Mouse (Mus musculus): ENCODE data around the gene Amn1.

Gene Amn1

DNA sequence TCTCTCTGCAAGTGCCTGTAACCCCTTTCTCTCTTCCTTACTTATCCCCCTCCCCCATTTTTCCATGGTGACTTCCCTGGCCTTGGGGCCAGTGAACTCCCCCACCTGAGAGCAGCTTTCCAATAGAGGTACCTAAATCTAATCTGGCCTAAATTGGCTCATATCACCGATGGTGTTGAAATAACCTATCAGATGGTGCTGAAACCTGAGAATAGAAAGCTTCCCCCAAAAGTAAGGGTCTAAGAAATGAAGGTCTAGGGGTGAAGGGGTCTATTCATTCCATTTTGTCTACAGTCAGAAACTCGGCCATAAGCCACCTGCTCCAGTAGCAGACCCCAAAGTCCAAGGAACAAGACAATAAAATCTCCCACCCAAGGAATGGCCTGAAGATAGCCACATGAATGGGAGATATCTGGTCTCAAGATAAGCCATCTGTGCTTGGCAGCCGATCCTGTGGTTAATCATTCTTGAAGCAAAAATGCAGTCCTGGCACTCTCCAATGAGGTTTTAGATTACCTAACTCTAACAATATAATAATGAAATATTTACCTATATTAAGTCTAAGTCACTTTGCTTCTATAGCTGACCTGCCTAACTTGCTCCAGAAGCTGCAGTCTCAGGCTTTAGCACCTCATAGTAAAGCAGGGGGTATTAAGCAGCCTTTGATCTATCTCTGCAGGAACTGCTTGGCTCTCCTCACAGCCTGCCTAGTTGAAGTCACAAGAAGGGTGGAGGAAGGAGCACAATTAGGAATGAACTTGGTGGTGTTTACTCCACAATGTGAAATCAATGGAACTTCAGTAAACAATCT, 33.3 kb downstream of the Amn1 start:
- in situ Hi-C loops (cut with MboI; ENCODE audit: unreplicated experiment in 2 of 2) = no loop called here

DNA sequence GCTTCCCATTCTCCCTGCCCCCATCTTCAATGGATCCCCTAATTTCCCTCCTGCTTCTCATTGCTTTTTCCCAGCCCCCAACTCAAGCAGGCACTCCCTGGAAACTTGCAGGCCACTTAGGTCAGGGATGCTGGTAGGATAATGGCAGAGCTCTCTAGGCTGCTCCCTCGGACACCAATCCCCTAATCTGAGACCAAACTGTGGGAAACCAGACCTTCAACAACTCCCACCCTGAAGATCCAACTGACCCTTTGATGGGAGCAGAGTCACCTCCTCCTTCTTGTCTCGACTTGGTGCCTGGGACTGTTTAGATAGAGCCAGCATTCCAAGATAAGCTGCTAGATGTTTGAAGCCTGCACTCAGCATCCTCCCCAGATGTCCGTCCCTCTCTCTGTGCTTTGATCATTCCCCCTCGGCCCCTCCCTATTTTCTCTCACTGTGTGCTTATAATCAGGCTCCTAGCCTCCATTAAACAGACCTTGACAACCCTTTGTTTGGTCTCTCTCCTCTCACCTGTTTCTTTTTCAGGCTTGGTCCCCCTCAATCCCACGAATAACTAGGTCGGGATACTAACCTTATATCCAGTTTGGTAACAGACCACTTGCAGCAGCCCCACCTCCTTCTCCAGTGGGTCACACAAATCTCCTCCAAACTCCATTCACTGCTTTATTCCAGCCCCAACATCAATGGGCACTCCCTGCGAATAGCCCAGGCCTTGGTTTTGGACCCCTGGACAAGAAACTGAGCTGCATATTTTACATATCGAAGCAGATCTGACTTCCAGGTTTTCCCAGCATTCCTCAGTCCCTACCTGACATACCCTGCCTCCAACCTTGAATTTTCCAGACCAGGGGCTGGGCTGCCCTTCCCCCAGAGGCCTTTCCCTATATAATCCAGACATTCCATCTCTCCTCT, 34.1 kb downstream of the Amn1 start:
- in situ Hi-C loops (cut with MboI; ENCODE audit: unreplicated experiment in 2 of 2) = no loop called here

DNA sequence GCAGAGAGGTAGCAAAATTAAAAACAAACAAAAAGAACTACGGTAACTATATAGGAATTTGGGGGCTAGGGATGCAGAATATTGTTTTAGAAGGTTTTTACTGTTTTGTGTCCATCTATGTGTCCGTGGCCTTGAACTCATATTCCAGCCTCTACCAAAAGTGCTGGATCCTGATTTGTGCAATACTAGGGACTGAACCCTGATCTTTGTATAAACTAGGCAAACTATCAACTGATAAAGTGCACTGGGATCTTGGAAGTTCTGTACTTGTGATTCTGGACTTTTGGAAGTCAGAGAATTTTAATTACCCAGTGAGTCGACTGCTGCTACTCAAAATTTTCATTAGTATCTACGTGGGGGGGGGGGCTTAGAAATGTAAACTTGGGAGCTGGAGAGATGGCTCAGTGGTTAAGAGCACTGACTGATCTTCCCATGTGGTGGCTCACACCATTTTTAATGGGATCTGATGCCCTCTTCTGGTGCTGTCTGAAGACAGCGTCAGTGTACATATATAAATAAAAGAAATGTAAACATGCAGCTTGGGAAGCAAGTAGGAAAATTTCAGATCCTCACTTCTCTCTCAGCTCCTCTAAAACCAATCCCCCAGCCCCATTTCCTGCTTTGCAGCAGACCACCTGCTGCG, 34.9 kb downstream of the Amn1 start:
- in situ Hi-C loops (cut with MboI; ENCODE audit: unreplicated experiment in 2 of 2) = no loop called here

DNA sequence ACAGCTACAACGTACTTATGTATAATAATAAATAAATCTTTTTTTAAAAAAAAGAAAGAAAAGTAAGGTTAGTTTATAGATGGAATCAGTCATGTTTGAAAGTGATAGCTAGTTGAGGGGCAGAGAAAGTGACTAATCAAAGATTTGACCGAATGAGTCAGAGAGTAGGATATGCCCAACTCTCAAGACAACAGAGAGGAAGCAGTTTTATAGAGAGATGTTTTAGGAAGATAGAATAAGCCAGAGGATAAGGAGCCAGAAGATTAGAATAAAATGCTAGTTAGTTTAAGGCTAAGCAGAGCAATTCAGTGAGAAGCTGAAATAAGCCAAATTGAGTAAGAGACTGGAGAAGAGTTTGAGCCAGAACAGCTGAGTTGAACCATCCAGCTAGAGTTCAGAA, 36.4 kb downstream of the Amn1 start:
- in situ Hi-C loops (cut with MboI; ENCODE audit: unreplicated experiment in 2 of 2) = no loop called here

DNA sequence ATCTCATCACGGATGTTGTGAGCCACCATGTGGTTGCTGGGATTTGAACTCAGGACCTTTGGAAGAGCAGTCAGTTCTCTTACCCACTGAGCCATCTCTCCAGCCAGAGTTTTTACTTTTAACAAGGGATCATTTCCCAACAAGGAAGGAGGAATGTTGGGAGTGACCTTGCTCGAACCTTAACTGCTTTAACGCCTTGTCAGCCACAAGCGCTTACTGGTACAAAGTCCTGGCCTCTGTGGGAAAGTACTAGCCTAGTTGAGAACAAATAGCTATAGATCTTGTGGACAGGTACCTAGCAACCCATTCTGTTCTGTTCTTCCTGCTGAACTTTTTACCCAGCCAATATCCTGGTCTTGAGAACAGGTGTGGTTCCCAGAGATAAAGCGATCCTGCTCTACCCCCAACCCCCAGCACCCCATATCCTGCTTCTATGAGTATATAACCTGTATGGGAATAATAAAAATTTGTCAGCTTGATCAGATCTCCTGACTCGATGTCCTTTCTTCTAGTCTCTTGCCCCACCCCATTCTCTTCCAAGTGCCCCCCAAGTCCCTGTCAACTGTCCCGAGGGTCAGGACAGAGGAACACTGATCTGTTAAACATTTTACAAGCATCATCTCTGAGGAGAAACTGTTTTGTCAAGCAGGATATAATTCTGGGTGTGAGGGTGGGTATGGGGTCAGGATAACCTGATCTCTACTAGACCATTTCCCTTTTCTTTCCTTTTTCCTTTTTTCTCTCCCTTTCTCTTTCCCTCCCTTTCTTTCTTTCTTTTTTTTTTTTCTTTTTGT, 39.9 kb downstream of the Amn1 start:
- in situ Hi-C loops (cut with MboI; ENCODE audit: unreplicated experiment in 2 of 2) = no loop called here

DNA sequence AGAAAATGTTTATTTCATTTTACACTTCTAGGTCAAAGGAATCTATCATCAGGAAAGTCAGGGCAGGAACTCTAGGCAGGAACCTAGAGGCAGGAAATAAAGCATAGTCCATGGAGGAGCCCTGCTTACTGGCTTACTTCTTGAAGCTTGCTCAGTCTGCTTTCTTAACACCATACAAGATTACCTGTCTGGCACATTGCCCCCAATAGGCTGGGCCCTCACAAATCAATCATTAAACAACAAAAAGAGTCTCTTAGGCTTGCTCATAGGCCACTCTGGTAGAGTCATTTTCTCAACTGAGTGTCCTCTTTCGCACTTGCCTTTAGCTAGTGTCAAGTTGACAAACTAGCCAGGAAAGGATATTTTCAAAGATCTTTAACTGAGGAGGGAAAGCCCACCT, 43.4 kb downstream of the Amn1 start:
- in situ Hi-C loops (cut with MboI; ENCODE audit: unreplicated experiment in 2 of 2) = no loop called here

DNA sequence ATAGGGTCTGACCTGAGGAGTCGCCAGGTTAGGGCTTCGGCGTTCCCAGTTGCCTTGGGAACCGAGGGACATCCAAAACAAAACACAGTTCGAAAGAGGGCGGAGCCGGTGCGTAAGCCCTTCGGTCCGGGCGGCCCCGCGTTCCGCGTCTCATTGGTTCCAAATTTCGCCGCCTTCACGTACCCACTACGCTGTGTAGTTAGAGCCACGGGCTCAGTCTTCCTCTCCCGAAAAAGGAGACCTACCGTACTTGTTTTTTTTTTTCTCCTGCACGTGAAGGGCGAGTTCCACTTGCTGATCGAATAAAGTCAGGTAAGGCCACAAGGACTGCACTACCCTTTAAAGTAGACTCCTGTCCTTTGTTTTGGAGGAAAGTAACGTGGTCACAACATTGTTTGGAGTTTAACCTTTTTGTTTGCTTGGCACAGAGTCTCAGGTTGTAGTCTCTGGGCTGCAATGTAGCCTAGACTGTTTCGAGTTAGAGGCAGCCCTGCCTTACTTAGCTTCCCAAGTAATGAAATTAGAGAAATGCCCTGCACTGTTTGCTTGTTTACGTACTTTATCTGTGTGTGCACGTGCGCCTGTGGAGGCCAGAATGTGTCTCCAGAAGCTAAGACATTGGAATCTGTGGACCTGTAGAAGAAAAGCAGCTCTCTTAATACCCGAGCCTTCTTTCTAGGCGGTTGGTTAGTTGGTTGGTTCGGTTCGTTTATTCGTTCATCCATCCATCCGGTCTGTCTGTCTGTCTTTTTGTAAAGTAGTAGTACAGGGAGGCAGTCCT, 46.9 kb downstream of the Amn1 start:
- in situ Hi-C loops (cut with MboI; ENCODE audit: unreplicated experiment in 2 of 2) = loop anchor here (5.0 kb wide), 2 partner anchors 46 to 166 kb away; partner anchors contain the start of genes Amn1 (in 1 of the 2) and Resf1 (in 1 of the 2)

DNA sequence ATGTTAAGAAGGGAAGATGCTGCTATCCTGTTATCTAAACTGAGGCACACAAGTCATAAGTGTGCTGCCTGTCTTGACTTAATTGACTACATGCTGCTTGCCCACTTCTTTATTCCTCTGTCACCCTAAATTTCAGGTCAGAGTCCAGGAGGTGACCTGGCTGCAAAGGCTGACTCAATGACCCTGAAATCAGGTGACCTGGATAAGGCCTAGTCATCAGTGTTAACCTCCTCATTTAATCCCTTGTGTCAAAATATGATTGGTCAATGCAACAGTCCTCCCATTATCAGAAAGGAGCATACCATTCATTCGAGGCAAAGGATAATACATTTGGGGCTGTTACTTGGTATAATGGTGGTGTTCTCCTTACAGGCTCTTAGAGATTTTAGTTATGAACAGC, 49.0 kb downstream of the Amn1 start, which contains the start of gene Etfbkmt:
TSS of gene Etfbkmt (plus strand) at position 379 of the 400 bp plus-strand sequence.
- in situ Hi-C loops (cut with MboI; ENCODE audit: unreplicated experiment in 2 of 2) = no loop called here

DNA sequence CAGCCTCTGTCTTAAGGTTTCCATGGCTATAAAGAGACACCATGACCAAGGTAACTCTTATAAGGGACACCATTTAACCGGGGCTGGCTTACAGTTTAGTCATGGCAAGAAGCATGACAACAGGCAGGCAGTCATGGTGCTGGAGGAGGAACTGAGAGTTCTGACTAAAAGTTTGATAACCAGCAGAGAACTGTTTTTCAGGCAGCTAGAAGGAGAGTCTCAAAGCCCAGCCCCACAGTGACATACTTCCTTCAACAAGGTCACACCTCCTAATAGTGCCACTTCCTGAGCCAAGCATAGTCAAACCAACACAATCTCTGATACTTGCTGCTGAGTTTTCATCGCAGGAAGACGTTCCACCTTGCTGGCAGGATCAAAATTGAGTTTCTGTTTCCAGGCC, 49.5 kb downstream of the Amn1 start:
- in situ Hi-C loops (cut with MboI; ENCODE audit: unreplicated experiment in 2 of 2) = no loop called here

DNA sequence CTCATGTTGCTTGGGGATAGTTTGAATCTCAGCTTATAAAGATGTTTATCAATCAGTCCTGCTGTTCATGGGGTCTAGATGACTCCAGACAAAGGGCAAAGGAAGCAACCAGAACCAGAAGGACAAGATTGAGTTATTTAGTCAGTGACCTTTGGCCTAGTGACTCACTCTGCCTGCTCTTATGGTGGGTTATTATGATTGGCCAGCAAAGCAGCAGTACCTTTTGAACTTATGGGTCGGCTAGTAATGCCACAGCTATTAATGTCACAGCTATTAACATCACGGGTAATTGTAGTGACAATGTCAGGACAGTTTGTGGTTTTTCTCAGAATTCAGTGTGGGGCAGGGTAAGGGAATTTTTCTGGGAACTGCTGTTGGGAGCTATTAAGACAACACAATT, 50.6 kb downstream of the Amn1 start:
- in situ Hi-C loops (cut with MboI; ENCODE audit: unreplicated experiment in 2 of 2) = no loop called here

DNA sequence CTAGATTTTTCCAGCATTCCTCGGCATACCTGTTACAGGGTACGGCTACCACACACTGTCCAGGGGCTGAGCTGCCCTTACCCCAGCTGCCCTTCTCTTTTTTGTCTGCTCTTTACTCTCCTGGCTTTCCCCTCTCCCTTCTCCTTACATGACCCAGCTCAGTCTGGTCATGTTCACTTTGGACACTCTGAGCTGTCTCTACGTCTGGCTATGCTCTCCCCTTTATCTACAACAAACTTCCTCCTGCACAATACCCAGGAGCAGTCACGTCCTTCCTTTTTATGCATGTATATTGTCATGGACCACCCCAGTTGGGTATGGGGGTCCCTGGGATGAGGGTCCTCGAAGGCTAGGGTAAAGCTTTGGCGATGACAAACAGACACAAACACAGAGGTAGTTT, 52.9 kb downstream of the Amn1 start:
- in situ Hi-C loops (cut with MboI; ENCODE audit: unreplicated experiment in 2 of 2) = no loop called here

DNA sequence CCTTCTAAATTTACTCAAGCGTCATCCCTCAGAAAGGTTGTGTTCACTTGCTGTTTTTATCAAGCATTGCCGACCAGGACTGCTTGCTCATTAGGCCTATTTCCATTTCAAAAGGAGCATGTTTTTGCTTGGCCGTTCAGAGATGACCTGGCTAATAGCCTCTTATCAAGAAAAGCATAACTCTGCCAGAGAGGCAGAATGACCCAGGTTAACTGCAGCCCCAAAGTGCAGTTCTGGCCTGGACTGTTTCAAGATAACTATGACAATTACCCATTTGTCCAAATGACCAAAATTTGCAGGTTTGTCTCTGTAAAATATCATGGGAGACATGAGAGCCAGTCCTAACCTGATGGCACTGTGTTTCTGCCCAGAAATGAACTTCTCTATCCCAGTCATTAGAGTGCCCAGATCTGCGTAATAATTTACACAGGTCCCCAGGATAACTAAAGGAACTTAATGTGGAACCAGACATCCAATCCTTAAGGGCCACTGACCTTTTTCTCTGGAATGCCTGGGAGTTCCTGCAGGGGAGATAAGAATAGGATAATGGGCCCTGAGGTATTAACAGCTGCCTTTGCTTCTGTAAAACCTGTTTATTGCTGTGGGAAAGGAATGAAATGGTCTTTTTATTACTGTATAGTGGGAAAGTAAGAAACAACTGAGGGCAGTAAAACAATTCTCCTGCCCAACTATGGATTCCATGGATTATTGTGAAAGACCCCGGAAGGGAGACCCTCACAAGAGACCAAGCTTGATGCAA, 53.9 kb downstream of the Amn1 start:
- in situ Hi-C loops (cut with MboI; ENCODE audit: unreplicated experiment in 2 of 2) = loop anchor here in 1 of 2 experiments (5.0 kb wide), 1 partner anchor 243 kb away; no protein-coding TSS in a partner anchor

DNA sequence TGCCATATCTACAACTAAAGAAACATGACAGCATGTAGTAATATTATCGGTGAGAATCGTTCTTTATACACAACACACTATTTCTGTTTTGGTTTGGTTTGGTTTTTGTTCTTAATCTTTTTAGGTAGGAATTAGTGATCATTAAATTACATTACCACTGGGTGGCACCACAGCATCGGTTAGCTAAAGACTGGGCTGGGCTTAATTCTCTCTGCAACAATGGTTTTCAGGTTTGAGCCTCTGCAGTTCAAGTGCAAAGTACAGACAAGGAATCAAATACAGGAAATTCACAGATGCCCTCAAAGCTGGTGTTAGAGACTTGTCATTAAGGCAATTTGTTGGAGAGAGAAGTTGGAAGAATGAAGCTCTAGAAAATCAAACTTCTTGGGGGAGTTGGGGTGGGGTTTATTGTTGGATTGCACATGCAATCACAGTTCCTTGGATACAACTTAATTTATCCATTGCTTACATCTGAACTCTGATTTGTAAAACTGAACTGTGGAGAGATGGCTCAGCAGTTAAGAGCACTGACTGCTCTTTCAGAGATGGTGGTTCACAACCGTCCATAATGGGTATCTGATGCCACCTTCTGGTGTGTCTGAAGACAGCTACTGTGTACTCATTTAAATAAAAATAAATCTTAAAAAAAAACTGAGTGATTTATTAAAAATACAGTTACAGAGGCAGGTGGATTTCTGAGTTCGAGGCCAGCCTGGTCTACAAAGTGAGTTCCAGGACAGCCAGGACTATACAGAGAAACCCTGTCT, 56.0 kb downstream of the Amn1 start:
- in situ Hi-C loops (cut with MboI; ENCODE audit: unreplicated experiment in 2 of 2) = loop anchor here in 1 of 2 experiments (5.0 kb wide), 1 partner anchor 245 kb away; no protein-coding TSS in a partner anchor

DNA sequence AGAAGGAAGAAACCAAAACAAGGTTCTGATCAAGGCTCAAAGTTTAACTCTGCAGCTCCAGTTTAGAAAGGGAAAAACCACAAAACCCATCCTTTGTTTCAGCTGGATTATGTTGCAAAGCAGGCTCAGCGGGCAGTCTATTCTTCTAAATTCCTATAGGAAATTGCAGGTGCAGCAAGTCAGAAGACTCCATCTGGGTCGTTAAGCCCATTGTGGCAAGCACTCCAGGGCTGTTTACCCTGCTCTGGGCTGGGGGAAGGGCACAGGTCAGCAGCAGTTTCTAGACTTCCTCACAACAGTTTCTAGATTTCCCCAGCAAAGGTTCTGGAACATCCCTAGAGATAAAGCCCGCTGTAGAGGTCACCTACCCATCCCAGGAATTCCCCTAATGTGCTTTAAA, 57.4 kb downstream of the Amn1 start:
- in situ Hi-C loops (cut with MboI; ENCODE audit: unreplicated experiment in 2 of 2) = loop anchor here in 1 of 2 experiments (5.0 kb wide), 1 partner anchor 246 kb away; no protein-coding TSS in a partner anchor

DNA sequence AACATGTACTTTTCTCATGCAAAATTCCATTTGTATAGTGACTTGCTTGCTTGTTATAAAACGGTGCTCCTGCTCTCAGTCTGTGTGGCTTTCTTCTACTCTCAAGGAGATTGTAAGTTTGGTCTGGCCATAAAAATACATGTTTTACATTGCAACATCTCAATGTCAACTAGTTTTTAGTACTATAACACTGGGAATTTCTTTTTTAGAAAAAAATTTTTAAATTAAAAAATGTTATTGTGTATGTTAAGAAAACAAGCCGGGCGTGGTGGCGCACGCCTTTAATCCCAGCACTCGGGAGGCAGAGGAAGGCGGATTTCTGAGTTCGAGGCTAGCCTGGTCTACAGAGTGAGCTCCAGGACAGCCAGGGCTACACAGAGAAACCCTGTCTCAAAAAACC, 58.6 kb downstream of the Amn1 start, which contains the start of gene Gm10203:
TSS of gene Gm10203 (plus strand) at position 301 of the 400 bp plus-strand sequence.
- in situ Hi-C loops (cut with MboI; ENCODE audit: unreplicated experiment in 2 of 2) = loop anchor here (5.0 to 10.0 kb wide), 2 partner anchors 247 to 425 kb away; no protein-coding TSS in a partner anchor

DNA sequence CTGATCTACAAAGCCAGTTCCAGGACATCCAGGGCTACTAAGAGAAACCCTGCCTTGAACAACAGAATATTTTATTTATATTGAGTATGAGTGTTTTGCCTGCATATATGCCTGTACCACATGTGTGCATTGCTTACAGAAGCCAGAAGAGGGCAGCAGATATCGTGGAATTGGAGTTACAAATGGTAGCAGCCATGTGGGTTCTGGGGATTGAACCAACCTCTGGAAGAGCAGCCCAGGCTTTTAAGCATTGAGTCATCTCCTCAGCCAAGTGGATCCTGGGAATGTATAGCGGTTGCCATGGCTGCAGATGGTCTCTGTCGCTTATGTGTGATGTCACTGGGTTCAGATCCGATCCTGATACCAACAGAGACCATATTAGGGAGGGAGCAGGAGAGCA, 61.8 kb downstream of the Amn1 start:
- in situ Hi-C loops (cut with MboI; ENCODE audit: unreplicated experiment in 2 of 2) = loop anchor here in 1 of 2 experiments (5.0 to 10.0 kb wide), 2 partner anchors 251 to 422 kb away; no protein-coding TSS in a partner anchor

DNA sequence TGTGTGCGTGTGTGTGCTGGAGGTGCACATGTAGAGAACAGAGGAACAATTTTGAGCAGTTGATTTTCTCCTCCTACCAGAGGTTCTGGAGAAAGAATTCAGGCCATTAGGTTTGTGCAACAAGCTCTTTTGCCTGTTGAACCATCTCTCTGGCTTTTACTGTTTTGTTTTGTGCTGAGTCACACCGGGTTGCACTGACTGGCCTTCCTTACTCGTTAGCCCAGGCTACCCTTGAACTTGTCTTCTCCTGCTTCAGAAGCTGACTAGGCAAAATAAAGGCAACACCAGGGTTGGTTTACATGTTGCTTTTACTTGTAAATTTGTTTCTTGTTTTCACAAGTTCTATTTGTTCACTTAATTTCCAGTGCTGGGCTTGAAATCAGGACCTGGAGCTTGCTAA, 65.5 kb downstream of the Amn1 start:
- in situ Hi-C loops (cut with MboI; ENCODE audit: unreplicated experiment in 2 of 2) = loop anchor here (10.0 to 25.0 kb wide), 3 partner anchors 411 to 586 kb away; no protein-coding TSS in a partner anchor
